Mouse (Mus musculus): Measurements from ENCODE around the gene Ppp2r5d. TPM values are rescaled to one million over a fixed set of nuclear protein-coding genes. Genes with fewer than 3 reads are reported as not detected.

The Ppp2r5d gene
- total RNA-seq, 2 experiments from 2014 or later = 79.5 to 83.9 TPM

GRCm38 (mm10) chr17:46712442-46712841 lies 7.5 kb upstream of the Ppp2r5d start:
- no peak for TF ChIP-seq CTCF (IDR thresholded peaks at IDR 0.05)
- no peak overlapping the region for H3K27ac ChIP-seq
- H3K4me3 ChIP-seq = peak overlapping the region; percentile 85
- DNase-seq (ENCODE audit: extremely low spot score in 1 of 2, low spot score in 2 of 2) = no peak
- intact Hi-C loops (cut with DNase I) = loop anchor here (2.0 kb wide), 1 partner anchor 68 kb away; no protein-coding TSS in a partner anchor

GRCm38 (mm10) chr17:46711612-46712271 lies 6.8 kb upstream of the Ppp2r5d start:
- peak overlapping the region; percentile 85 for H3K4me3 ChIP-seq
- no peak for DNase-seq (ENCODE audit: extremely low spot score in 1 of 2, low spot score in 2 of 2)
- H3K27ac ChIP-seq = peak overlapping the region; percentile 86
- intact Hi-C loops (cut with DNase I) = loop anchor here (1.0 to 2.0 kb wide), 2 partner anchors 31 to 67 kb away; partner anchors contain the start of gene Klhdc3
- TF ChIP-seq CTCF (IDR thresholded peaks at IDR 0.05) = no peak

GRCm38 (mm10) chr17:46710959-46711597 lies 6.2 kb upstream of the Ppp2r5d start, which contains the start of gene Pex6:
Pex6 (plus strand) TSS chr17:46711463.
- H3K27ac ChIP-seq = peak within 1 kb of the TSS; percentile 86
- TF ChIP-seq CTCF (IDR thresholded peaks at IDR 0.05) = no peak
- intact Hi-C loops (cut with DNase I) = loop anchor here (1.0 kb wide), 1 partner anchor 31 kb away; the partner anchor contains the start of gene Klhdc3
- H3K4me3 ChIP-seq = peak within 1 kb of the TSS; percentile 85
- peak; percentile 90 for DNase-seq (ENCODE audit: extremely low spot score in 1 of 2, low spot score in 2 of 2)

GRCm38 (mm10) chr17:46706375-46707089 lies 1.6 kb upstream of the Ppp2r5d start:
- TF ChIP-seq CTCF (IDR thresholded peaks at IDR 0.05) = no peak
- intact Hi-C loops (cut with DNase I) = no loop called here
- no peak overlapping the region for H3K4me3 ChIP-seq

GRCm38 (mm10) chr17:46703971-46704886 lies 682 bp downstream of the Ppp2r5d start:
- intact Hi-C loops (cut with DNase I) = loop anchor here (2.0 to 5.0 kb wide), 2 partner anchors 23 to 152 kb away; partner anchors contain the start of gene Klhdc3
- no peak for TF ChIP-seq CTCF (IDR thresholded peaks at IDR 0.05)
- Histone ChIP-seq H3K4me3 (peak overlapping the region; percentile 88), H3K27ac (peak overlapping the region; percentile 87)
- DNase-seq (ENCODE audit: extremely low spot score in 1 of 2, low spot score in 2 of 2) = no peak

More at GRCm38 (mm10) chr17:46706375-46707089, 1.6 kb upstream of the Ppp2r5d start:
- no peak for DNase-seq (ENCODE audit: extremely low spot score in 1 of 2, low spot score in 2 of 2)
- no peak overlapping the region for H3K27ac ChIP-seq

GRCm38 (mm10) chr17:46702506-46702905 lies 2.4 kb downstream of the Ppp2r5d start:
- no peak for DNase-seq (ENCODE audit: extremely low spot score in 1 of 2, low spot score in 2 of 2)
- H3K27ac ChIP-seq = no peak overlapping the region
- TF ChIP-seq CTCF (IDR thresholded peaks at IDR 0.05) = no peak
- intact Hi-C loops (cut with DNase I) = loop anchor here (5.0 kb wide), 1 partner anchor 150 kb away; no protein-coding TSS in a partner anchor
- no peak overlapping the region; the same call in 1 of the 2 replicates for H3K4me3 ChIP-seq

GRCm38 (mm10) chr17:46702100-46702499 lies 2.8 kb downstream of the Ppp2r5d start:
- intact Hi-C loops (cut with DNase I) = loop anchor here (5.0 kb wide), 1 partner anchor 150 kb away; no protein-coding TSS in a partner anchor
- Histone ChIP-seq H3K4me3 (peak overlapping the region; percentile 21), H3K27ac (peak overlapping the region; percentile 0; the same call in 1 of the 2 replicates)
- no peak for TF ChIP-seq CTCF (IDR thresholded peaks at IDR 0.05)
- DNase-seq (ENCODE audit: extremely low spot score in 1 of 2, low spot score in 2 of 2) = no peak

- Histone ChIP-seq H3K4me3 (peak overlapping the region; percentile 11), H3K27ac (peak overlapping the region; percentile 13; the same call in 1 of the 2 replicates)
- no peak for DNase-seq (ENCODE audit: extremely low spot score in 1 of 2, low spot score in 2 of 2)
- intact Hi-C loops (cut with DNase I) = loop anchor here (5.0 kb wide), 1 partner anchor 149 kb away; no protein-coding TSS in a partner anchor
- no peak for TF ChIP-seq CTCF (IDR thresholded peaks at IDR 0.05)
Observed at GRCm38 (mm10) chr17:46701489-46701888, 3.4 kb downstream of the Ppp2r5d start.

- Histone ChIP-seq H3K4me3 (no peak overlapping the region), H3K27ac (no peak overlapping the region)
- intact Hi-C loops (cut with DNase I) = loop anchor here (5.0 kb wide), 1 partner anchor 148 kb away; no protein-coding TSS in a partner anchor
- no peak for TF ChIP-seq CTCF (IDR thresholded peaks at IDR 0.05)
- DNase-seq (ENCODE audit: extremely low spot score in 1 of 2, low spot score in 2 of 2) = no peak
Observed at GRCm38 (mm10) chr17:46699912-46700311, 5.0 kb downstream of the Ppp2r5d start.

- no peak for TF ChIP-seq CTCF (IDR thresholded peaks at IDR 0.05)
Observed at GRCm38 (mm10) chr17:46699245-46699644, 5.7 kb downstream of the Ppp2r5d start.

More at GRCm38 (mm10) chr17:46699245-46699644, 5.7 kb downstream of the Ppp2r5d start:
- intact Hi-C loops (cut with DNase I) = no loop called here
- no peak overlapping the region for H3K27ac ChIP-seq
- H3K4me3 ChIP-seq = no peak overlapping the region
- no peak for DNase-seq (ENCODE audit: extremely low spot score in 1 of 2, low spot score in 2 of 2)
